Mouse (Mus musculus) spleen, adult 2 months (tissue): ENCODE measurements at regions not wholly inside any gene's neighbourhood (a gene's known extent, or its start where the extent isn't known, plus 50 kb on each side); places are given as distances from the start of the nearest gene placed in this dataset.

Experiments
- CTCF ChIP-seq: fragments of 200-500 bp; IDR thresholded peaks from 2 replicates; pipeline ENCODE4 v1.5.1; 2011; ENCODE audit warnings: mild to moderate bottlenecking, inconsistent platforms; ENCODE audit not compliant: insufficient read depth, insufficient read length, insufficient replicate concordance; ENCODE audit errors: extremely low read depth
- POLR2A ChIP-seq: fragments of 200-500 bp; IDR thresholded peaks from 2 replicates; pipeline ENCODE4 v1.6.1; 2011; ENCODE audit warnings: low read depth, low read length, inconsistent platforms

- TF ChIP-seq POLR2A (no peak), CTCF (no peak)
These were observed 355.5 kb upstream of the Runx1 start for GRCm38 (mm10) chr16:93181497-93181896.
